Mouse (Mus musculus) stomach, postnatal 0 days (tissue): ENCODE results near the gene Plce1.

Source experiments
- CTCF ChIP-seq: IDR thresholded peaks from 2 replicates; pipeline ENCODE4 v1.5.1; 2016; ENCODE audit warnings: antibody characterized with exemption, low read depth, mild to moderate bottlenecking, moderate library complexity
- EP300 ChIP-seq: optimal IDR thresholded peaks from 2 replicates; pipeline ENCODE3; 2016; ENCODE audit warnings: antibody characterized with exemption

DNA sequence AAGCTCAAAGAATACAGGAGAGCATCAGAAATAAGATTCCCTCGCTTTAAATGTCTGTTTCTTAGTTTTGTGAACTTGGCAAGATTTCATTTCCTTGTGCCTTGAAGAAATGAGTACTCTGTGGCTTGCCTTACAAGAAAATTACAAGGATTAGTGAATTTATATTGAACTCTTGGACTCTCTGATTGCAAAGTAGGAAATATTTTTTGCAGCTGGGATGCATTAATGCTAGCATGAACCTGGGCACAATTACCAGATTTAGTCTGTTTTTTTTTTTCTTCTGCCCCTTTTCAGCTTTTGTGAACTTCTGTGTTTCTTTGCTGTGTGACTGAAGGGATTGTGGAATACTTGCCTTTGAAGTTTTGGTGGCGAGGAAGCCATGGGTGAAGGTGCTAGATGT is 72.6 kb downstream of the Plce1 start:
- TF ChIP-seq CTCF (no peak), EP300 (no peak)
